Mouse (Mus musculus) testis, adult 2 months (tissue): Measurements from ENCODE around the gene Abcc1. TPM values are rescaled to one million over a fixed set of nuclear protein-coding genes. Genes with fewer than 3 reads are reported as not detected.

ENCODE experiments used
- H3K27ac ChIP-seq: fragments of 200-500 bp; 2 replicates; pipeline ENCODE4 v1.5.1; 2012; ENCODE audit warnings: low read depth, low read length; ENCODE audit not compliant: control insufficient read depth, insufficient read depth
- H3K27me3 ChIP-seq: fragments of 200-500 bp; 2 replicates; pipeline ENCODE4 v1.6.1; 2012; ENCODE audit warnings: mild to moderate bottlenecking, low read length, moderate library complexity; ENCODE audit not compliant: control insufficient read depth, insufficient read depth
- H3K36me3 ChIP-seq: fragments of 200-500 bp; 2 replicates; pipeline ENCODE4 v1.6.1; 2012; ENCODE audit warnings: mild to moderate bottlenecking, low read length; ENCODE audit not compliant: control insufficient read depth, insufficient read depth
- H3K4me1 ChIP-seq: fragments of 200-500 bp; 2 replicates; pipeline ENCODE4 v1.6.1; 2012; ENCODE audit warnings: low read length; ENCODE audit not compliant: control insufficient read depth, insufficient read depth
- H3K4me3 ChIP-seq: fragments of 200-500 bp; 2 replicates; pipeline ENCODE4 v1.5.1; 2012; ENCODE audit warnings: low read depth, mild to moderate bottlenecking, low read length, moderate library complexity, mixed read lengths; ENCODE audit not compliant: control insufficient read depth
- CTCF ChIP-seq: fragments of 200-500 bp; IDR thresholded peaks from 2 replicates; pipeline ENCODE4 v1.5.1; 2012; ENCODE audit warnings: low read depth, mild to moderate bottlenecking, inconsistent platforms, low read length, moderate library complexity; ENCODE audit not compliant: control insufficient read depth, insufficient read depth, insufficient replicate concordance
- POLR2A ChIP-seq: fragments of 200-500 bp; IDR thresholded peaks from 2 replicates; pipeline ENCODE4 v1.6.1; 2012; ENCODE audit warnings: low read depth, mild to moderate bottlenecking, inconsistent platforms, low read length, moderate library complexity; ENCODE audit not compliant: control insufficient read depth
- polyA plus RNA-seq: library from polyadenylated mRNA; depleted of rRNA; stranded (reverse); fragments of >200 nt; gene quantifications from 2 replicates; pipeline ENCODE4 v1.2.3, GENCODE M21; 2012

Gene Abcc1
- polyA plus RNA-seq, 1 experiment: 31.1 TPM

DNA sequence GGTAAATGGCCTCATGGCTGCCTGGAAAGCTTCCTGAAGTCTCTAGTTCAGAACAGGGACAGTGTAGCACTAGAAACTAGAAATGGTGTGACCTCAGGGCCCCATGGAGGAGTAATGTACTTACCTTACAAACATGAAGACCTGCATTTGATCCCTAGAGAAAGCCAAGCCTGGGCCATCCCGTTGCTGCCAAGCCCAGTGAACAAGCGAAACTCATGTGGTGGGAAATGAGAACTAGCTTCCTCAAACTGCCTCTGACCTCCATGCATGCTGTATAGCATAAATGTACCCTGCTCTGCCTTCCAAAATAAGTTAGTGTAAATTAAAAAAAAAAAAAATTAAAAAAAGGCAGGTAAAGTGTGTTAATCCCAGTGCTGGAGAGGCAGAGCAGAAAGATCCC is 101.2 kb downstream of the Abcc1 start:
- Histone ChIP-seq H3K36me3 (no peaks in the 10 kb centered on the region), H3K27ac (no peak overlapping the region), H3K4me1 (no peaks in the 10 kb centered on the region), H3K27me3 (no peaks in the 10 kb centered on the region), H3K4me3 (no peak overlapping the region)
- no peak for TF ChIP-seq CTCF
- TF ChIP-seq POLR2A: no peak

DNA sequence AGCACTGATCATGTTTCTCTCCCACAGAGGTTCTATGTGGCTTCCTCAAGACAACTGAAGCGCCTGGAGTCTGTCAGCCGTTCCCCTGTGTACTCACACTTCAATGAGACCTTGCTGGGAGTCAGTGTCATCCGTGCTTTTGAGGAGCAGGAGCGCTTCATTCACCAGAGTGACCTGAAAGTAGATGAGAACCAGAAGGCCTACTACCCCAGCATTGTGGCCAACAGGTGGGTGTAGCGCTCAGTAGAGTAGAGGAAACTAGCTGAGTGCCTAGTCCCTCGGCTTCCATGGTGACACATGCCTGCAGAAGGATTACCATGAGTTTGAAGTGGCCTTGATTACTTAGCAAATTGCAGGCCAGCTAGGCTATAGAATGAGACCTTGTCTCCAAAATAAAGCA is 103.7 kb downstream of the Abcc1 start:
- TF ChIP-seq CTCF: no peak
- no peak for TF ChIP-seq POLR2A

DNA sequence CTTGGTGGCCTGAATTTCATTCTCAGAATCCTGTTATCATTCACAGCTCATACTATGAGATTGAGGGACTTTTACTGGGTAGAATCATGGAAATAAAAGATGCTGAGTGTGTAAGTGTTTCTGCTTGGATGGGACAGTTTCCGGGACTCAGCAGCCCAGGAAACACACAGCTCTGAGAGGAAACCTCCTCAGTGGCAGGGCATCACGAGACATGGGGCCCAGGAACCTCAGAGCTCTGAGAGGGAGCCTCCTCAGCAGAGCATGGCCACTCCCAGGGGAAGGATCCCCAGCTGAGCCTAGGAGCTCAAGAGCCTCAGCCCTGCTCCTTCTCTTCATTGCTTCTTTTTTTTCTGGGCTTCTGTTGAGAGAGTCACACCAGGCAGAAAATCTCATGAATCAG is 107.0 kb downstream of the Abcc1 start:
- Histone ChIP-seq H3K27ac (no peak overlapping the region), H3K36me3 (no peaks in the 10 kb centered on the region), H3K4me3 (no peak overlapping the region)

More for the DNA sequence above, 103.7 kb downstream of the Abcc1 start:
- Histone ChIP-seq H3K36me3 (no peaks in the 10 kb centered on the region), H3K27me3 (no peaks in the 10 kb centered on the region), H3K4me1 (no peaks in the 10 kb centered on the region), H3K4me3 (no peak overlapping the region), H3K27ac (no peak overlapping the region)

DNA sequence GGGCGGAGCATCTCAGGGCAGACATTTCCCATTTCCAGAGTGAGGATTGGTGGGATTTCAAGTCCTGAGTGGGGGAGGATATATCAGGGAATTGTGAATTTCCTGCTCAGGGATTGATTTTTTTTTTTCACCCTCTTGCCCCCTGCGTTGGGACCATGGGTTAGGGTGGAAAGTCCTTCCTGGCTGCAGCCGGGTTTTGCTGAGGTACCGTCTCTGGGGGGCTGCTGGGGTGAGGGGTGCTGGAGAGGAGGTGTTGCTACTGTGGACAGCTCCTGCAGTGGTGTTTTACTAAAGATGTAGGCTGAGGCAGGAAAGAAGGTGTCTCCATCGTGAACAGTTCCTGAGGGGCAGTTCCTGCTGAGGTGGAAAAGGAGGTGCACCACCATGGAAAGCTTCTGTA is 107.5 kb downstream of the Abcc1 start:
- Histone ChIP-seq H3K4me1 (no peaks in the 10 kb centered on the region), H3K36me3 (no peaks in the 10 kb centered on the region), H3K27ac (no peak overlapping the region), H3K27me3 (no peaks in the 10 kb centered on the region), H3K4me3 (peak overlapping the region; percentile 57; the same call in 1 of the 2 replicates)
- no peak for TF ChIP-seq POLR2A
- no peak for TF ChIP-seq CTCF

More for the DNA sequence above, 107.0 kb downstream of the Abcc1 start:
- Histone ChIP-seq H3K27me3 (no peaks in the 10 kb centered on the region), H3K4me1 (no peaks in the 10 kb centered on the region)
- TF ChIP-seq CTCF: no peak
- TF ChIP-seq POLR2A: no peak

DNA sequence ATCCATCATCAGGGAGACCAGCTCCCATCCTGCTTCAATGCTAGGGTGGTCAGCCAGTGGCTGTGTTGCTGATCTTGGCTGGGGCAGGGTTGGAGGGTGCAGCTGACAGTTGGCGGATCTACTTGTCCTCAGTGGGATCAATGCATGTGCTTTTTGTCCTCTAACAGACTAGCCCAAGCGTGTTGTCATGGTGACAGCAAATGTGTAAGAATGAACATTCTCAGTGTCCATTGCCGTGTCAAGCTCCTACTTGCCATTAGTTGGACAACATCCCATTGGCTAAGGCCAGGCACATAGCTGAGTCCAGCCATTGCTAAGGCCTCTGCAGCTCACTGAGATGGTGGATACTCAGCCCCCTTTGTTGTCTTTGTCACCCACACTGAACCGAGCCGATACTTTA is 110.8 kb downstream of the Abcc1 start:
- Histone ChIP-seq H3K4me1 (no peaks in the 10 kb centered on the region), H3K4me3 (no peak overlapping the region), H3K36me3 (no peaks in the 10 kb centered on the region), H3K27ac (no peak overlapping the region), H3K27me3 (no peaks in the 10 kb centered on the region)
- no peak for TF ChIP-seq CTCF

DNA sequence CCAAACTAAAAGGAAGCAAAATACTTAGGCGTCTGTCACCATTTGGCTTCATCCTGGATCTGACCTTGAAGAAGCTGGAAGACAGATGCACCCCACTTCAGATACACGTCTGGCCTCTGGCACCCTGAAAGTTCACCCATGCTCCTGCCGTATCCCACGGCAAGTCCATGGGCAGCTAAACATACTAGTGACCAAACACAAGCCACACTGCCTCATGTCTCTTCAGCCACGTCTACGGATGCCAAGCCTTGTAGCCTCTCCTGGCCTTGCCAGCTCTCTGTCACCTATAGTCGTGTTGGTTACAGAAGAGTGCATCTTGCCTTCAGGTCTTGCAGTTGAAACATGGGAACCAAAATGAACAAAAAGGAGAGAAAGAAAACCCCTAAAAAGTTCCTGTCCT is 112.3 kb downstream of the Abcc1 start:
- H3K27ac ChIP-seq: no peak overlapping the region
- H3K4me1 ChIP-seq: no peaks in the 10 kb centered on the region
- H3K4me3 ChIP-seq: no peak overlapping the region
- H3K36me3 ChIP-seq: no peaks in the 10 kb centered on the region
- TF ChIP-seq POLR2A: no peak
- no peak for TF ChIP-seq CTCF
- no peaks in the 10 kb centered on the region for H3K27me3 ChIP-seq

DNA sequence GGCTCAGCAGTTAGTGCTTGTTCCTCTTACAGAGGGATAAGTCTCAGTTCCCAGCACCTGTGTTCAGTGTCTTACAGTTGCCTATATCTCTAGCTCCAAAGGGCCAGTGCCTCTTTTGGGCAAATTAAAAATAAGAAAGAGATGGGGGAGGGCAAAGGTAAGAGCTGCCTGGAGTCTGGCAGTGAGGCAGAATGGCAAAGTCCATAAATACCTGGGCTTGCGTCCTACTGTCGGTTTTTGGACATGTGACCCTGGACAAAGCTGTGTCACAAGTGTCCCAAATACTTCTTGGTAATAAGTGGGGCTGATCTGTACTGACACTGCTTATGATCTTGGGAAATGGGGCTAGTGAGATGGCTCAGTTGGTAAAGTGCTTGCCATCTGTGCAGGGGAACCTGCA is 113.6 kb downstream of the Abcc1 start:
- no peak for TF ChIP-seq POLR2A
- TF ChIP-seq CTCF: no peak
- Histone ChIP-seq H3K4me1 (no peaks in the 10 kb centered on the region), H3K27ac (no peak overlapping the region), H3K36me3 (no peaks in the 10 kb centered on the region), H3K4me3 (no peak overlapping the region), H3K27me3 (no peaks in the 10 kb centered on the region)

DNA sequence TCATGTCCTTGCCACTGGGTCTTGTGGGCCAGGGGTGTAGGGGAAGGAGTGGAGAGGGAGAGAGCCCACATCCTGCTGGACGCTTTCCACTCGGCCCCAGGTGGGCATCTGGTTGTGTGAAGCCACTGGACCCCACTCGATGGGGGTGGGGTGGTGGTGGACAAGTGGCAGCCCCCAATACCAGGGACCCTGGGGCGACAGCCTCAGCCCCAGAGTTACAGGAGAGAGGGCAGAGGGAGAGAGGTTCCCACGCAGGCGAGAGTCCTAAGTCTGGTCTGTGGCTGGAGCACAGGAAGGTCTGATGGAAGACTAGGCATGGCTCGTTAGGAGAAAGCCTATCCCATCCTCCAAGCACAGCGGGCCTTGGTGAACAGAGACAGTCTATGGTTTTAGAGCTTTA is 114.7 kb downstream of the Abcc1 start:
- no peaks in the 10 kb centered on the region for H3K4me1 ChIP-seq
- no peak overlapping the region for H3K27ac ChIP-seq
- no peak overlapping the region for H3K4me3 ChIP-seq
- no peaks in the 10 kb centered on the region for H3K27me3 ChIP-seq
- no peaks in the 10 kb centered on the region for H3K36me3 ChIP-seq
- TF ChIP-seq POLR2A: no peak
- no peak for TF ChIP-seq CTCF
